In genomic region chr5:134550836-134551232, GRCm38 (mm10) we compare ENCODE assay signal across 8 mouse cellular contexts. TPM values are rescaled to one million over a fixed set of nuclear protein-coding genes. Genes with fewer than 3 reads are reported as not detected.
DNase-seq lines count a peak whose midpoint lies in the region; ATAC-seq and TF ChIP-seq lines count a peak whose summit lies in the region.

No protein-coding gene starts in this region.

- peak overlapping the region; percentile 89 for H3K4me2 ChIP-seq in forebrain, embryonic 13.5 days
- H3K4me2 ChIP-seq in liver, embryonic 13.5 days, result peak overlapping the region; percentile 89

- no peaks in the 10 kb centered on the region for H3K27me3 ChIP-seq in kidney, adult 2 months (replicated peaks; ENCODE audit: control insufficient read depth, insufficient read depth, low read length)
- no peaks in the 10 kb centered on the region for H3K27me3 ChIP-seq in ES-Bruce4 (ENCODE audit: control insufficient read depth, insufficient read depth, low read length, poor library complexity, severe bottlenecking)
- no peaks in the 10 kb centered on the region for H3K27me3 ChIP-seq in forebrain, embryonic 13.5 days
- H3K27me3 ChIP-seq in liver, embryonic 13.5 days, result peaks cover 26% of the 10 kb centered on the region

- no peaks in the 10 kb centered on the region for H3K9me3 ChIP-seq in ES-Bruce4 (replicated peaks; ENCODE audit: control insufficient read depth, insufficient read depth, low read length, poor library complexity, severe bottlenecking)
- H3K9me3 ChIP-seq in forebrain, embryonic 13.5 days (replicated peaks), result no peaks in the 10 kb centered on the region
- no peaks in the 10 kb centered on the region for H3K9me3 ChIP-seq in liver, embryonic 13.5 days (replicated peaks)

- H3K4me3 ChIP-seq in kidney, adult 2 months (ENCODE audit: insufficient read depth, low read depth, low read length), result peak overlapping the region; percentile 72
- H3K4me3 ChIP-seq in ES-Bruce4 (ENCODE audit: low read depth, low read length), result peak overlapping the region; percentile 79
- H3K4me3 ChIP-seq in forebrain, embryonic 13.5 days, result peak overlapping the region; percentile 92
- peak overlapping the region; percentile 66 for H3K4me3 ChIP-seq in liver, embryonic 13.5 days (replicated peaks)

- H3K27ac ChIP-seq in kidney, adult 2 months (ENCODE audit: insufficient read depth, low read depth, low read length), result peak overlapping the region; percentile 51
- no peak overlapping the region for H3K27ac ChIP-seq in ES-Bruce4 (ENCODE audit: insufficient read depth, low read length)
- peak overlapping the region; percentile 99 for H3K27ac ChIP-seq in forebrain, embryonic 13.5 days
- no peak overlapping the region for H3K27ac ChIP-seq in liver, embryonic 13.5 days

- H3K4me1 ChIP-seq in kidney, adult 2 months (ENCODE audit: control insufficient read depth, insufficient read depth, low read length), result peaks cover 39% of the 10 kb centered on the region
- no peaks in the 10 kb centered on the region for H3K4me1 ChIP-seq in ES-Bruce4 (ENCODE audit: control insufficient read depth, insufficient read depth, low read length)
- peaks cover 70% of the 10 kb centered on the region for H3K4me1 ChIP-seq in forebrain, embryonic 13.5 days
- peaks cover 56% of the 10 kb centered on the region for H3K4me1 ChIP-seq in liver, embryonic 13.5 days (replicated peaks)

- no peak for TF ChIP-seq POLR2A in kidney, adult 2 months (IDR thresholded peaks at IDR 0.05; ENCODE audit: low read depth, low read length)
- no peak for TF ChIP-seq POLR2A in ES-Bruce4 (IDR thresholded peaks at IDR 0.05; ENCODE audit: insufficient read depth, low read length)

- ATAC-seq in forebrain, embryonic 13.5 days, result no peak
- ATAC-seq in liver, embryonic 13.5 days (ENCODE audit: low read depth), result no peak

- H3K9ac ChIP-seq in ES-Bruce4 (ENCODE audit: low read depth, poor library complexity, severe bottlenecking), result peak overlapping the region; percentile 67
- H3K9ac ChIP-seq in forebrain, embryonic 13.5 days, result peak overlapping the region; percentile 94
- H3K9ac ChIP-seq in liver, embryonic 13.5 days, result peak overlapping the region; percentile 75

- H3K36me3 ChIP-seq in kidney, adult 2 months (ENCODE audit: control insufficient read depth, insufficient read depth, low read length), result no peaks in the 10 kb centered on the region
- H3K36me3 ChIP-seq in ES-Bruce4 (ENCODE audit: control insufficient read depth, insufficient read depth, low read length, poor library complexity, severe bottlenecking), result no peaks in the 10 kb centered on the region
- no peaks in the 10 kb centered on the region for H3K36me3 ChIP-seq in forebrain, embryonic 13.5 days (ENCODE audit: poor library complexity, severe bottlenecking)
- H3K36me3 ChIP-seq in liver, embryonic 13.5 days, result no peaks in the 10 kb centered on the region

- 10% methylated on average over 6 of the region's 6 CpGs for WGBS in kidney, adult 2 months
- 13% methylated on average over 6 of the region's 6 CpGs for whole genome bisulfite sequencing in forebrain, embryonic 13.5 days
- WGBS in liver, embryonic 13.5 days (ENCODE audit: insufficient replicate concordance), result 25% methylated on average over 6 of the region's 6 CpGs

- TF ChIP-seq EP300 in ES-Bruce4 (IDR thresholded peaks at IDR 0.05; ENCODE audit: insufficient read depth, low read depth, low read length), result no peak

- TF ChIP-seq CTCF in kidney, adult 2 months (conservative IDR thresholded peaks at IDR 0.05; ENCODE audit: insufficient read depth, insufficient read length, low read depth, low read length), result no peak
- TF ChIP-seq CTCF in ES-Bruce4 (IDR thresholded peaks at IDR 0.05; ENCODE audit: low read depth, low read length), result no peak

- peak; percentile 40 for DNase-seq in kidney, adult 2 months
- DNase-seq in kidney, postnatal 14 days, result no peak
- no peak for DNase-seq in liver, embryonic 13.5 days
- DNase-seq in thymus, postnatal 36 days, result peak; percentile 6 to 16
- DNase-seq in right cerebral cortex, adult 18-20 months, result no peak
- no peak for DNase-seq in testis, postnatal 14 days (ENCODE audit: low spot score)

RNA-seq across cellular contexts. Expression of gene Clip2, which starts 1.4 kb away (rescaled TPM):
- polyA plus RNA-seq in kidney, adult 2 months (2012; rRNA removed), result 22.4 and 25.2 TPM in 2 replicates
- polyA plus RNA-seq in ES-Bruce4 (2011; ENCODE audit: insufficient read depth, insufficient read length, low read depth, missing spikeins), result 5.4 and 5.6 TPM in 2 replicates
- polyA plus RNA-seq in forebrain, embryonic 13.5 days (2015; fragmentation: Nextera tagmentation; extraction: Ambion mirVana), result 9.4 and 11.4 TPM in 2 replicates
- polyA plus RNA-seq in liver, embryonic 13.5 days (2015; fragmentation: Nextera tagmentation; extraction: Ambion mirVana), result 0.37 and 0.50 TPM in 2 replicates

RNA-seq across cellular contexts. Expression of gene Syna, which starts 9.1 kb away (rescaled TPM):
- 0.34 and 0.48 TPM in 2 replicates for polyA plus RNA-seq in kidney, adult 2 months (2012; rRNA removed)
- polyA plus RNA-seq in ES-Bruce4 (2011; ENCODE audit: insufficient read depth, insufficient read length, low read depth, missing spikeins), result 0.33 and 0.69 TPM in 2 replicates
- polyA plus RNA-seq in forebrain, embryonic 13.5 days (2015; fragmentation: Nextera tagmentation; extraction: Ambion mirVana), result 0.31 and 0.52 TPM in 2 replicates
- polyA plus RNA-seq in liver, embryonic 13.5 days (2015; fragmentation: Nextera tagmentation; extraction: Ambion mirVana), result not detected in 2 replicates

RNA-seq across cellular contexts. Expression of gene Rfc2, which starts 30.3 kb away (rescaled TPM):
- polyA plus RNA-seq in kidney, adult 2 months (2012; rRNA removed), result 65.5 and 76.4 TPM in 2 replicates
- polyA plus RNA-seq in ES-Bruce4 (2011; ENCODE audit: insufficient read depth, insufficient read length, low read depth, missing spikeins), result 121 and 122 TPM in 2 replicates
- 285 and 304 TPM in 2 replicates for polyA plus RNA-seq in forebrain, embryonic 13.5 days (2015; fragmentation: Nextera tagmentation; extraction: Ambion mirVana)
- polyA plus RNA-seq in liver, embryonic 13.5 days (2015; fragmentation: Nextera tagmentation; extraction: Ambion mirVana), result 233 and 246 TPM in 2 replicates

Comparison
In these comparisons a context has a peak if more than half of its experiments do, and no peak if none do; other contexts are left out.
1. DNase-seq: peak in kidney, adult 2 months (single experiment) and thymus, postnatal 36 days (2 of 2); none in kidney, postnatal 14 days (single experiment), liver, embryonic 13.5 days (single experiment), right cerebral cortex, adult 18-20 months (single experiment) and testis, postnatal 14 days (single experiment).
2. H3K27ac ChIP-seq: peak in kidney, adult 2 months (single experiment) and forebrain, embryonic 13.5 days (single experiment); none in ES-Bruce4 (single experiment) and liver, embryonic 13.5 days (single experiment).
3. Peak in every context shown above with its lines, with median percentiles within 50 percentile points of each other: H3K4me3 ChIP-seq and H3K9ac ChIP-seq.